In genomic region chr9:89757571-89757970, GRCm38 (mm10) we compare ENCODE assay signal across 25 mouse cellular contexts. TPM values are rescaled to one million over a fixed set of nuclear protein-coding genes. Genes with fewer than 3 reads are reported as not detected.
DNase-seq lines count a peak whose midpoint lies in the region; ATAC-seq and TF ChIP-seq lines count a peak whose summit lies in the region.
"Had no signal": no experiment of that assay in that cellular context is flagged by ENCODE, and none has a peak within 500 bp of the region (broad histone marks: within the 10 kb centered on the region; RNA-seq: fewer than 3 reads in every experiment).

No protein-coding gene starts in this region.

- H3K4me3 ChIP-seq in layer of hippocampus, adult 2 months, result no peak overlapping the region
- no peak overlapping the region for H3K4me3 ChIP-seq in left cerebral cortex, adult 2 months
- H3K4me3 ChIP-seq: embryonic facial prominence, embryonic 12.5 days; hindbrain, embryonic 13.5 days; megakaryocyte, embryonic 14.5 days; midbrain, embryonic 13.5 days had no signal

- DNase-seq in layer of hippocampus, adult 9-11 months, result peak; percentile 23
- no peak for DNase-seq in layer of hippocampus, adult 2 months (ENCODE audit: low spot score in 2 of 2)
- DNase-seq in left cerebral cortex, adult 2 months (ENCODE audit: extremely low spot score in 1 of 2, low spot score in 2 of 2), result peak; percentile 20 to 23
- peak; percentile 45 to 47 for DNase-seq in right cerebral cortex, adult 2 months (ENCODE audit: low spot score in 2 of 2)
- peak; percentile 89 for DNase-seq in telencephalon, adult 2 months (ENCODE audit: low read depth, low spot score)
- DNase-seq in kidney, postnatal 25 days, result no peak
- no peak for DNase-seq in gastrocnemius, postnatal 36 days
- DNase-seq: cerebellum, adult 18-20 months; cerebellum, postnatal 14 days; gastrocnemius, postnatal 25 days; heart, postnatal 36 days; kidney, adult 2 months; kidney, postnatal 10 days; lung, embryonic 14.5 days; spleen, adult 18-20 months; thymus, postnatal 14 days had no signal

- H3K27ac ChIP-seq in layer of hippocampus, adult 2 months, result no peak overlapping the region
- peak overlapping the region; percentile 38 for H3K27ac ChIP-seq in left cerebral cortex, adult 2 months
- H3K27ac ChIP-seq: embryonic facial prominence, embryonic 12.5 days; hindbrain, embryonic 13.5 days; liver, embryonic 14.5 days; midbrain, embryonic 13.5 days had no signal

- intact Hi-C loops in left cerebral cortex, adult 2 months (cut with DNase I), result loop anchor here (1.0 to 5.0 kb wide), 3 partner anchors 19 to 85 kb away; partner anchors contain the start of gene Ankrd34c
- intact Hi-C loops in gastrocnemius, postnatal 36 days (cut with DNase I), result no loop called here

- TF ChIP-seq CTCF in layer of hippocampus, adult 2 months (conservative IDR thresholded peaks at IDR 0.05), result no peak
- TF ChIP-seq CTCF in left cerebral cortex, adult 2 months (IDR thresholded peaks at IDR 0.05), result no peak

- no peak for ATAC-seq in megakaryocyte progenitor cell, adult 5-6 weeks (replicated peaks; ENCODE audit: poor library complexity)
- ATAC-seq: midbrain, embryonic 13.5 days had no signal

RNA-seq across cellular contexts. Expression of gene Ankrd34c, which starts 19.3 kb away (rescaled TPM):
- total RNA-seq in layer of hippocampus, adult 2 months (2021), result 1 to 10 TPM in 1 of 2 experiments, under 1 TPM in 1; 1.00 to 1.2 TPM
- 10 to 100 TPM; 10.3 to 13.8 TPM for total RNA-seq in left cerebral cortex, adult 2 months (2021)
- not detected in 2 replicates for total RNA-seq in megakaryocyte progenitor cell, adult 5-6 weeks (2015)
- not detected in 2 replicates for total RNA-seq in megakaryocyte progenitor cell, adult 5-6 weeks (2017)
- total RNA-seq in gastrocnemius, postnatal 36 days (2021), result not detected
- total RNA-seq: adrenal gland, postnatal 4 days; ES-E14; gastrocnemius, postnatal 25 days; heart, adult 8-10 months; heart, postnatal 36 days had no signal

RNA-seq across cellular contexts. Expression of gene Tmed3, which starts 52.7 kb away (rescaled TPM):
- total RNA-seq in layer of hippocampus, adult 2 months (2021), result 10 to 100 TPM; 24.8 to 26.4 TPM
- 10 to 100 TPM; 27.7 to 30.3 TPM for total RNA-seq in left cerebral cortex, adult 2 months (2021)
- 322 and 358 TPM in 2 replicates for total RNA-seq in megakaryocyte progenitor cell, adult 5-6 weeks (2015)
- total RNA-seq in megakaryocyte progenitor cell, adult 5-6 weeks (2017), result 264 and 336 TPM in 2 replicates
- 10 to 100 TPM; 14.9 TPM for total RNA-seq in gastrocnemius, postnatal 36 days (2021)

Comparison
In these comparisons a context has a peak if more than half of its experiments do, and no peak if none do; other contexts are left out.
1. DNase-seq: peak in layer of hippocampus, adult 9-11 months (single experiment), left cerebral cortex, adult 2 months (2 of 2), right cerebral cortex, adult 2 months (2 of 2) and telencephalon, adult 2 months (single experiment); none in layer of hippocampus, adult 2 months (0 of 2), kidney, postnatal 25 days (0 of 2) and gastrocnemius, postnatal 36 days (0 of 2).
2. RNA of gene Ankrd34c, which starts 19.3 kb away (total RNA-seq): 10.3 to 13.8 TPM in left cerebral cortex, adult 2 months; 1.00 to 1.2 TPM in layer of hippocampus, adult 2 months, not detected in megakaryocyte progenitor cell, adult 5-6 weeks and not detected in gastrocnemius, postnatal 36 days; every median in the first group is over 4 times any median in the second.
3. RNA of gene Tmed3, which starts 52.7 kb away (total RNA-seq): 264 to 358 TPM in megakaryocyte progenitor cell, adult 5-6 weeks; 27.7 to 30.3 TPM in left cerebral cortex, adult 2 months, 24.8 to 26.4 TPM in layer of hippocampus, adult 2 months and 14.9 TPM in gastrocnemius, postnatal 36 days; every median in the first group is over 4 times any median in the second.